Mouse (Mus musculus) urinary bladder, postnatal 4 days (tissue): Measurements from ENCODE around the gene Grip1.
A peak's percentile ranks its signal among the peaks of the same experiment; 100 is the strongest.

Experiments
- DNase-seq, 2 experiments: peaks; one replicate each; pipeline ENCODE4 v3.0.0; 2021 to 2022; ENCODE audit warnings: low spot score in 2 of 2

Gene Grip1

GRCm38 (mm10) chr10:119453431-119454105 lies at the start of gene Grip1:
TSS of gene Grip1 (plus strand) at chr10:119453830.
- peak in 1 of 2 experiments; percentile 28 for DNase-seq

DNA sequence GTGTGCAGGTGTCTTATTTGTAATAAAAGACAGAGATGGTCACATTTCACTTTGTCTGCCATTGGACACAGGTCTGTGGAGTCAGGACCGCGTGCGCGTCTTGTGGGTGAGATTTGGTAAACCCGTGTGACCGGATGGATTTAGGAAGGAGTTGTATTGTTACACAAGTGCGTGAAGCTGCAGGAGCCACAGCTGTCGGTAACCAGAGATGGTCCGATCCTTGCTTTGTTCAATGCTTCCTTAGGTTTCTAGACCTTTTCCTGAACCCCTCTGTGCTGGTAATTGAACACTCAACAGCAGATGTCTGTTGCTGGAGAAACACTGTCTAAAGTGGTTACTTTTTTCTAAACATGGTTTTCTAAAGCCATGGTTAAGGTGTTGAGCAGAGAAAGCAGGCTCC lies 48.5 kb upstream of the Grip1 start:
- DNase-seq, result no peak

GRCm38 (mm10) chr10:119405612-119406011 lies 48.0 kb upstream of the Grip1 start:
- no peak for DNase-seq

DNA sequence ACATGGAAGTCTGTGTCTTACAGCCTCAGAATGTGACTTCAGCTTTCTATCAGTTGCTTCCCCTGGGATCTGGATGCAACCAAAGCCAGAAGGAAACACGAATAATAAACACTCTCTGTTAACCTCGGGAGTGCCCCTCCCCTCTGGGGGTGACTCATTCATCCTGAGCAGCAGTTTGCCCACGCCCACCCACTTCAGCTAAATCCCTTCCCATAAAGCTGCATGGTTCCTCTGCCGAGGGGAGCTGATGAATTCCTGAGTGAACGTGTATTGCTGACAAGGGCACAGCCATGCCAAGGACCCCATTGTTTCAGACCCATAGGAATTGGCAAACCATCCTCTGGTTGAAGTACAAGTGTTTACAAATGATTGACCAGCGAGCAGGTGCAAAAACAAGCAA lies 45.3 kb upstream of the Grip1 start:
- DNase-seq, result no peak

- no peak for DNase-seq
Measured at GRCm38 (mm10) chr10:119413238-119413637, 40.4 kb upstream of the Grip1 start.

DNA sequence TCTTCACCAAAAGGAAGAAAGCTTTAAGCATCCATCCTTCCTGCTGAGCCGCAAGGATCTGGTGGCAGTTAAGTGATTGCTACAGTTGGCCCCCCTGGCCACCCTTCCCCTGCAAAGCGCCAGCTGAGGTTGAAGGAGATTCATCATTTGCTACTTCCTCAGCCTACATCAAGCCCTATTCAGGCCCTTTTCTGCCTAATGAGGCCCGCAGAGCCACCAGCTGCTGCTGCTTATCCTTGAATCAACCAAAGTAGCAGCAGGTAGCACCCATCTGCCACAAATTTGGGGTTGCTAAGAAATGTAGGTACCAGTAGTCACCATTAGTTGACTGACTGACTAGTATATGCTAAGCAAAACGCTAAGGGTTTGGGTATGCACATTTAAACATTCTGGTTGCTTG lies 38.5 kb upstream of the Grip1 start:
- DNase-seq, result no peak

GRCm38 (mm10) chr10:119421418-119421817 lies 32.2 kb upstream of the Grip1 start:
- DNase-seq, result no peak

GRCm38 (mm10) chr10:119423821-119424534 lies 29.7 kb upstream of the Grip1 start:
- DNase-seq, result no peak

DNA sequence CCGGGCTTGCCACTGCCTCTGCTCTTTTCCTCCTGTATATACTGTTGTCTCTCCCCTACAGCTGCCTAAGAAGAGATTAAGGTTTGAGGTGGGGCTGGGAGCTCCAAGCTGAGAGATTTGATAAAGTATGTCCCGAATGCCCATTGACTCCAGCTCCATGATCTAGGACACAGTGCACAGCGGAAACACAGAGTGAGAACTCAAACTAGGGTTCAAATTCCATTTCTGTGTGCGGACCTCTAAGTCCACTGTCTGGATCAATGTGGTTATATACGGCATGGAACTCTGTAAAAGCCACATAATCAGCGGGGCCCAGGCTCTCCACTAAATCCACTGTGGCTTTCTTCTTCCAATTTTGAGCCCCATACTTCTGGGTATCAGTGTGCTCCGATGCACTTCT lies 26.0 kb upstream of the Grip1 start:
- no peak for DNase-seq

DNA sequence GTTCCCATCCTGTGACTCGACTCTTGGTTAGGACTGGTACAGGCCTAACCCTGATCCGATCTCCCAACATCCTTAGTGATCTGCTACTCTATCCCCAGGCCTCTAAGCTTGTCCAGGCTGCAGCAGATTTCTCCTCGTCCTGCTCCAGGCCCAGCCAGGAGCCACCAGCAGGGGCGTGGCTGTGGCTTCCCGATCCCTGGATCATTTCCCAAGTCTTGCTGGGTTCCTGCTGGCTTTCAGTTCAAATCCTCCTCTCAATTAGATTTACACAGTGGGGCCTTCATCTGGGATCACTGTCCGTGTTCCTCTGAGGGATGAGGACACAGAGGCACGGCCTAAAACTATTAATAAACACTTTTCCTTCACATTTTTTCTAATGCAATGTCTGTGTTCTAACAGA lies 25.5 kb upstream of the Grip1 start:
- no peak for DNase-seq

DNA sequence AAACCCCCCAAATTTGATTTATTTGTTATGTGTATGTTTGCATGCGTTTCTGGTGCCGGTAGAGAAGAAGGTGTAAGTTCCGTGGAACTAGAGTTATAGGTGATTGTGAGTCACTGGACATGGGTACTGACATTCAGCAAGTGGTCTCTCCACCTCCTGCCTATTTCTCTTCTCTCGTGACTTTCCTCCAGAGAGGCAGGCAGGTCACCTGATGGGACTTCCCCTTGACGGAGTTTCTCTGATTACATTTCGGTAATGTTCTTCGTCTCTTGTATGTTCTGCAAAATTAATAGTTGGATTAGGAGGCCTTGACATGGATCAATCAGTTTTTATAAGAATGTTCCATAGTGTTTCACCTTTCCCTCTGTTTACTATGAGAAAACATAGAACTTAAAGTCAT lies 23.4 kb upstream of the Grip1 start:
- no peak for DNase-seq

DNA sequence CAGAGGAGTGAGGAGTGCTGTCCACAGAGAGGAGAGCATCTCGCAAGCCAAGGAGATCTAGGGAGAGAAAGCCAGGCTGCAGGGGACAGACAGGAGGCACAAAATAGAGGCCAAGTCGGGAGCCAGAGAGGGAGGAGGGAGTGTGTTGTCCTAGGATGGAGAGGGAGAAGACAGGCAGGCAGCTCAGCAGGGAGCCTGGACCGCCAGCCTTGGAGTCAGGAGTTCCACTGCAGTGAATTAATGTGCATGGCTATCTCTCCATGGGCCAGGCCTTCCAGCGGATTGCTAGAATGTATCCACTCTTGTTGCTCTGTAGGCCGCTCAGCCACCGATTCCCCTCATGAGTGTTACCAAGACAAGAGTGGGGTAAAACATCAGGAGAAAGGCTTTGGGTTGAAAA lies 21.8 kb upstream of the Grip1 start:
- no peak for DNase-seq

GRCm38 (mm10) chr10:119435818-119436217 lies 17.8 kb upstream of the Grip1 start:
- DNase-seq, result no peak

DNA sequence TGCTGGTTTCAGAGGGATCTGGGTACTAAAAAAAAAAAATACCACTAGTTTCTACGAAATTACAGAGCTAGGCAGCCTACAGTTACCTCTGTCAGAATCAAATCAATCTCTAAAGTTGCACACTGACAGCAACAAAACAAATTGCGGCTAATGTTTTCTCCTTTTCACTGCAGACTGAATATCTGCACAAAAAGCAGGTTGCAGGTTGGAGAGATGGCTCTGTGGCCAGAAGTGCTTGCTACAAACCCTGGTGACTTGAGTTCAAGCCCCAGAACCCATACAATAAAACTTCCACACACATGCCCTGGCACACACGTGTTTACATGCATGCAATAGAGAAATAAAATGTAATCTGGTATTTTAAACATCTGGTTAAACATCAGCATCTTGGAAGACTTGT lies 16.3 kb upstream of the Grip1 start:
- DNase-seq, result no peak

DNA sequence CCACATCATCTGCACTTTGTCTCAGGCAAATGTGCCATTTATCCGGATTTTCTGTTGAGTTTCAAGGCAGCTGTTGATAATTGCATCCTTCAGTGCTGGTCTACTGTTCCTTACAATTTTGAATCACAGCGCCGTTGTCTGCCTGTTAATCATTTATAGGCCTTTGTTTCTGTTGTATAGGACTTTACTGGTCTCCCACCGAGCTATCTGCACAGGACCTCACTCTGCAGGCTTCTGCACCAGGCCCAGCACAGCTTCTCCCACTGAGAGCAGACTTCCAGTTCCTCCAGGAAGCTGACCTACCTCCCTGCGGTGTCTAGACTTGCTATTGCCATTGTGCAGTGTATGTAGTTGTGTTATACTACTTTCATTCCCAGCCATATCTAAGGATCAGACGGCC lies 11.9 kb upstream of the Grip1 start:
- no peak for DNase-seq

DNA sequence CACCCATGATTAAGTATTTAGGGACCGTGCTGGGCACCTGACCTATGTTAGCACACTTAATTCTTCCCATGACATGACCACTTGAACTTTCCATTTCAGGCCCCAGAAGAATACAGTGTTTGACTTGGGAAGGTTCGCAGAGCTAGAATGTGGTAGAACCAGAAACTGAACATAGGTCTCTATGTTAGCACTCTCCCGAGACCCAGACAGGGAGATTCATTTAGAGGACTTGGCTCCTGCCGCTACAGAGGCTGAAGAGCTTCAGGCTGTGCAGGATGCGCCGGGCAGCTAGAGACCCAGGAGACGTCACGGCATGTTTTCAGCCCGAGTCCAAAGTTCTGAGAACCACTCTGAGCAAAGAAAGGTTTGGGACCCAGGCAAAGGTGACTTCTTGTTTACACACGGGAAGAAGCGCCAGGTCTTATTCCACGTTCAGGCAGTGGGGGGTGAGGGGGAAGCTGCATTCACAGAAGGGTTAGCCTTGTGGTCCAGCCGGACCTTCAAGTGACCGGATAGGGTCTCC lies 6.2 kb upstream of the Grip1 start:
- DNase-seq, result no peak

DNA sequence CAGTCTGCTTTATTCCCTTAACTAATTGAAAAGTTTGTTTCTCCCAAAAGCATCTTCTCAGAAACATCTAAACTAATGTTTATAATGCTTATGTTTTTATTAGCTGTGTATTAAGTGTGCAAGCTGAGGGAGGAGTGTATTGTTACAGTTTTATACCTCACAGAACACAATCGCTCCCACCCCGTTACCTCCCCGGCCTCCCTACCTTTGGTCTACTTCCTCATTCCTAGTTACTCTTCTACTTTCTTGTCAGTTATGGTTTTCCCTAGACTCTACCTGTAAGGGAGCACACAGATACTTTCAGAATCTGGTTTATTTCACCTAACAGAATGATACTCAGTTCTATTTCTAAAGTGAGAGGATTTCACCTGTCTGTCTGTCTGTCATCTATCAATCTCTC lies 5.7 kb upstream of the Grip1 start:
- DNase-seq, result no peak

DNA sequence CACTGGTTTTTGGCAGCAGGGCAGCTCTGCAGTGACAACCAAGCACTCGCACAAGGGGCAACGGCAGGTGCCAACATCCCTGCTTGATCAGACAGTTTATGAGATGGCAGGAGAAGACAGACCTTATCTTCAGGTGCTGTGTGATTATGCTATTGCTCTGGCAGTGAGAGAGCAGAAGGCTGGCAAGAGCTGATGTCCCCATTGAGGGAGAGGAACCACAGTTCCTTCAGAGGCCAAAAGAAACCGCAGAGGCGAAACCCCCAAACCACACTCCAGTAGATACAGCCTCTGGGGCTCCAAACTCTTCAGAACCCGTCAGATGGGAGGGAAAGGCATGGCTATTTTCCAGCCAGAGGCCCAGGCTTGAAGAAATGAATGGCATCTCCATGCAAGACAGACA lies 932 bp upstream of the Grip1 start:
- DNase-seq, result no peak

- DNase-seq, result peak in 1 of 2 experiments; percentile 26
Measured at GRCm38 (mm10) chr10:119454106-119454667, 557 bp downstream of the Grip1 start.

DNA sequence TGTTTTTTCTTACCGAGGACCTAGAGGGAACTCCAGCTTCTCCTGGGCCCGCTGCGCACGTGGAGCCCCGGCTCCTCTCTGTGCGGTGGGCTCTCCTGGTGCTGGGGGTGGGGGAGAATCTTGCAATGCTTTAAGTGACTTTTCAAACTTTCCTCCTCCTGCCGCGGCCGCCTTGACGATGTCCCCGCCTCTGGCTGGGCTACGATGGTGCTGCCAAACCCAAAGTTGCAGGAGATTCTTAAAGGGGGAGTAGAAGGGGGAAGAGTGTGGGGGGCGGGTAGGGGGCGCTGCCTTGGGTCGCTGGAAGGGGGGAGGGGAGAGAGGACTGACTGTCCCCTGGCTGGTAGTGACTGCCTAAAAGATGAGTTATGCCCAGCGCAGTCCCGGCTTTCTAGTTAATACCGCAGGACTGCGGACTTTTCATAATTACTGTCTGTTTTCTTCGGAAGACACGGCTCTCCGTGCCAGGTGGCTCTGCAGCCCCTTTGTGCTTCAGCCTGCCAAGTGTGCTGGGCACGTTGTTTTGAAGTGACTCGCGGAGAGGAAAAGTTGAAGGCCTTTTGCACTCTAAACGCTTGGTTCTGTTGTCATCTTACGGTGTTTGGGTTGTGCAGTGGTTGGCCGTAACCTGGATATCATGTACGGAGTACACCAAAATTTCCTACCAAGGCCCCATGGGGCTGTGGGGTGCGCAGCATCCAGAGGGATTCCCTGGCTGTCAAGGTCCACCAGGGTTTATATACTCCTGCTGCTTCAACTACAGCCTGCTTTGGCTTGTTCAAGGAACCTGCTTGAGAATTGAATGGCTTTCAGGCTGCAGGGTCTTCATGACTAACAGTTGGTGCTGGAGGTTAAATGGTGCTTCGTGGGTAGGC lies 1.3 kb downstream of the Grip1 start:
- DNase-seq, result no peak

DNA sequence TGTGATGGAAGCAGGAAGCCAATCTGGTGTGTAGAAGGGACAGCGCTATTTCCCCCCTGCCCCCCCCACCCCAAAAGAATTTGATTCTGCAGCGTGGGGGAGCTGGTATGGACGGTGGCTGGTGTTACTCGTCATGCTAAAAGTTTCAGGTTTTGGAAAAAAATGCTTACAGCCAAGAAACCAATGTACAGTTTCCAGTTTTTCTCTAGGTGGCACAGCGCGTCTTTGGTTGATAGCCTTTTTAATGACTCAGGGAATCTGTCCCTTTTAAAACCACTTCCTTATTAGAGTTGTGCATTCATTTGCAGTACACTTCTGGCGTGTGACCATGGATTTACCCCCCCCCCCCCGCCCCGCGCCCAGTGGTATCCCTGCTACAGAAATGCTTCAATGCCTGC lies 1.9 kb downstream of the Grip1 start:
- no peak for DNase-seq

DNA sequence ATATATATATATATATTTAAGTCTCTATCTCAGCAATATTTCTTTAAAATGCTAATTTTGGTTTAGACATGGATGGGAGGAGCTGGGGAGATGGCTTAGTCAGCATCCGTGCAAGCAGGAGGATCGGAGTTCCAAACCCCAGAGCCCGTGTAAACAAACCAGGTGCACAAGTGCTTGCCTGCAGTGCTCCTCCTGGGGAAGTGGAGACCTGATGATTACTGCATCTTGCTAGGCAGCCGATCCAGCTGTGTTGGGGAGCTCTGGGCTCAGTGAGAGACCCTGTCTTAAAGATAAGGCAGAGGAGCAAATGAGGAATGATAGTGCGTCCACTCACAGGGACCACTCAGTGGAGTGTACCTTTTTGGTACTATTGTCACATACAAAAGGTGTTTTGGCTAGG lies 3.5 kb downstream of the Grip1 start:
- no peak for DNase-seq
